Mouse (Mus musculus) kidney, postnatal 36 days (tissue): ENCODE results near the gene Olfr299.

ENCODE experiments used
- DNase-seq, 2 experiments: peaks; one replicate each; pipeline ENCODE4 v3.0.0; 2021 to 2022; ENCODE audit warnings: mixed read lengths in 2 of 2

Gene Olfr299

DNA sequence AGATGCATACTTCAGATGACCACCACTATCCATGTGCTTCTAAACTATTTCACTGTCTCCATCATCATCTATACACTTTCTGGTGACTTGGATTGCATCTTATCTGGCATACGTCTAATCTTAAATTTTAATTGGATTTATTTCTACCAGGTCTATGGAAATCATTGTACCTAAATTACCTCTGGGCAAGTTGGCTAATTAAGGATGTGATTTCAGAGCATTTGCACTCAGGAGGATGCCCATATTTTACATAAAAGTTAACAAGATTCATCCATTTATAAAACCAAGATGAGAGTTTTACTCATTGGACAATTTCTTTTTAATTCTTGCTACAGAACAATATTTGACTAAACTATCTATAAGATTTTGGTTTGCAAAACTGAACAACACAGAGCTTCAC lies at the start of gene Olfr299:
TSS of gene Olfr299 (plus strand) at position 301 of the 400 bp plus-strand sequence.
- DNase-seq: no peak

GRCm38 (mm10) chr7:86492384-86492783 lies 32.7 kb downstream of the Olfr299 start, which contains the start of gene Olfr298:
Gene Olfr298, minus strand, starts transcription at chr7:86492484.
- DNase-seq: no peak
